Mouse (Mus musculus) cerebellum, adult 2 months (tissue): ENCODE results near the gene Efcab6. TPM values are rescaled to one million over a fixed set of nuclear protein-coding genes. Genes with fewer than 3 reads are reported as not detected.

ENCODE experiments used
- DNase-seq, 2 experiments: peaks; one replicate each; pipeline ENCODE4 v3.0.0; 2021
- H3K27ac ChIP-seq: fragments of 200-500 bp; 2 replicates; pipeline ENCODE4 v1.5.1; 2012; ENCODE audit warnings: low read length, control low read depth, inconsistent platforms; ENCODE audit not compliant: insufficient read depth
- H3K27me3 ChIP-seq: fragments of 200-500 bp; 2 replicates; pipeline ENCODE4 v1.6.1; 2012; ENCODE audit warnings: inconsistent platforms, mild to moderate bottlenecking, low read length, moderate library complexity; ENCODE audit not compliant: control insufficient read depth, insufficient read depth
- H3K4me1 ChIP-seq: fragments of 200-500 bp; 2 replicates; pipeline ENCODE4 v1.6.1; 2011; ENCODE audit warnings: low read length; ENCODE audit not compliant: control insufficient read depth, insufficient read depth
- H3K4me3 ChIP-seq: fragments of 200-500 bp; replicated peaks from 2 replicates; pipeline ENCODE3; 2011; ENCODE audit warnings: mild to moderate bottlenecking, low read depth, low read length, control low read depth; ENCODE audit not compliant: insufficient read depth
- CTCF ChIP-seq: fragments of 200-500 bp; IDR thresholded peaks from 2 replicates; pipeline ENCODE4 v1.5.1; 2011; ENCODE audit warnings: low read depth, mild to moderate bottlenecking, control low read depth, low read length, moderate library complexity, borderline replicate concordance; ENCODE audit not compliant: insufficient read depth
- POLR2A ChIP-seq: fragments of 200-500 bp; IDR thresholded peaks from 2 replicates; pipeline ENCODE4 v1.6.1; 2011; ENCODE audit warnings: low read length, control low read depth, borderline replicate concordance; ENCODE audit not compliant: insufficient read depth
- WGBS: fragments of 180-500 bp; shearing (Covaris S2); methylation state at CpG from one replicate; pipeline ENCODE4 v1.1.7; 2018; 5-methylcytosine and 5-hydroxymethylcytosine counted together
- polyA plus RNA-seq: library from polyadenylated mRNA; depleted of rRNA; stranded (reverse); fragments of >200 nt; gene quantifications from 2 replicates; pipeline ENCODE4 v1.2.3, GENCODE M21; 2012

Gene Efcab6
- polyA plus RNA-seq, 1 experiment = 0.70 TPM

GRCm38 (mm10) chr15:84009366-84010083 is 55.7 kb downstream of the Efcab6 start:
- peak; percentile 60 for TF ChIP-seq CTCF
- no peak for TF ChIP-seq POLR2A
- Histone ChIP-seq H3K4me3 (no peak overlapping the region), H3K27me3 (no peaks in the 10 kb centered on the region), H3K4me1 (no peaks in the 10 kb centered on the region), H3K27ac (no peak overlapping the region)
- 54% methylated on average over 17 of the region's 17 CpGs for WGBS
- peak; percentile 22 to 36 for DNase-seq

GRCm38 (mm10) chr15:84004306-84004705 is 60.9 kb downstream of the Efcab6 start:
- no peak for DNase-seq
- Histone ChIP-seq H3K27ac (no peak overlapping the region), H3K4me3 (no peak overlapping the region), H3K27me3 (no peaks in the 10 kb centered on the region), H3K4me1 (no peaks in the 10 kb centered on the region)
- 94% methylated on average over 14 of the region's 14 CpGs for WGBS
- no peak for TF ChIP-seq CTCF
- no peak for TF ChIP-seq POLR2A

GRCm38 (mm10) chr15:83999071-83999470 is 66.1 kb downstream of the Efcab6 start:
- DNase-seq = peak; percentile 39 to 44
- WGBS = 14% methylated on average over 3 of the region's 3 CpGs
- Histone ChIP-seq H3K27me3 (no peaks in the 10 kb centered on the region; the same call in 1 of the 2 replicates), H3K27ac (no peak overlapping the region), H3K4me1 (peaks cover 17% of the 10 kb centered on the region), H3K4me3 (no peak overlapping the region)
- TF ChIP-seq POLR2A (no peak), CTCF (no peak)

GRCm38 (mm10) chr15:83998586-83998985 is 66.6 kb downstream of the Efcab6 start:
- Histone ChIP-seq H3K4me1 (peaks cover 17% of the 10 kb centered on the region), H3K27me3 (no peaks in the 10 kb centered on the region; the same call in 1 of the 2 replicates), H3K27ac (no peak overlapping the region), H3K4me3 (no peak overlapping the region)
- 17% methylated on average over 7 of the region's 7 CpGs for WGBS
- no peak for TF ChIP-seq CTCF
- TF ChIP-seq POLR2A = no peak
- peak in 1 of 2 experiments; percentile 19 for DNase-seq

GRCm38 (mm10) chr15:83998115-83998514 is 67.1 kb downstream of the Efcab6 start:
- TF ChIP-seq CTCF = no peak
- H3K4me3 ChIP-seq = no peak overlapping the region
- DNase-seq = peak; percentile 58 to 85
- H3K27ac ChIP-seq = no peak overlapping the region
- H3K27me3 ChIP-seq = no peaks in the 10 kb centered on the region; the same call in 1 of the 2 replicates
- peaks cover 17% of the 10 kb centered on the region for H3K4me1 ChIP-seq
- WGBS = under 1% methylated on average over 19 of the region's 19 CpGs

GRCm38 (mm10) chr15:83997550-83997949 is 67.6 kb downstream of the Efcab6 start:
- TF ChIP-seq CTCF (peak; percentile 23; the same call in 1 of the 2 replicates), POLR2A (no peak)
- 4% methylated on average over 4 of the region's 4 CpGs for WGBS
- H3K4me3 ChIP-seq = no peak overlapping the region
- no peak overlapping the region for H3K27ac ChIP-seq
- peak; percentile 24 to 42 for DNase-seq
- H3K27me3 ChIP-seq = no peaks in the 10 kb centered on the region; the same call in 1 of the 2 replicates
- peaks cover 17% of the 10 kb centered on the region for H3K4me1 ChIP-seq

- peak; percentile 14 to 21 for DNase-seq
- H3K4me3 ChIP-seq = no peak overlapping the region
- no peak overlapping the region for H3K27ac ChIP-seq
- peaks cover 18% of the 10 kb centered on the region for H3K4me1 ChIP-seq
- TF ChIP-seq POLR2A = no peak
- H3K27me3 ChIP-seq = no peaks in the 10 kb centered on the region; the same call in 1 of the 2 replicates
- 53% methylated on average over 7 of the region's 7 CpGs for WGBS
These were observed 68.3 kb downstream of the Efcab6 start for GRCm38 (mm10) chr15:83996864-83997263.

- WGBS = 32% methylated on average over 15 of the region's 15 CpGs
- no peak overlapping the region for H3K27ac ChIP-seq
- H3K4me3 ChIP-seq = no peak overlapping the region
- TF ChIP-seq CTCF (no peak), POLR2A (no peak)
- H3K27me3 ChIP-seq = no peaks in the 10 kb centered on the region; the same call in 1 of the 2 replicates
- DNase-seq = no peak
- peaks cover 11% of the 10 kb centered on the region; the same call in 1 of the 2 replicates for H3K4me1 ChIP-seq
These were observed 73.0 kb downstream of the Efcab6 start for GRCm38 (mm10) chr15:83992191-83992590.
